Mouse (Mus musculus) cortical plate, adult 2 months (tissue): ENCODE measurements around the gene Gm45837.

Experiments
- CTCF ChIP-seq: fragments of 200-500 bp; IDR thresholded peaks from 2 replicates; pipeline ENCODE4 v1.5.1; 2011; ENCODE audit warnings: mild to moderate bottlenecking, control low read depth, low read length; ENCODE audit not compliant: insufficient read depth; ENCODE audit errors: extremely low read depth
- POLR2A ChIP-seq: fragments of 200-500 bp; IDR thresholded peaks from 2 replicates; pipeline ENCODE4 v1.6.1; 2011; ENCODE audit warnings: mild to moderate bottlenecking, low read length, control low read depth; ENCODE audit not compliant: insufficient read depth; ENCODE audit errors: extremely low read depth

- TF ChIP-seq CTCF, result no peak
- no peak for TF ChIP-seq POLR2A
Measured at GRCm38 (mm10) chr7:101456789-101457188, 46.1 kb downstream of the Gm45837 start.
